Mouse (Mus musculus) thymus, adult 18-20 months (tissue): ENCODE data around the gene Pnrc2.
A peak's percentile ranks its signal among the peaks of the same experiment; 100 is the strongest.

ENCODE experiments used
- DNase-seq, 2 experiments: peaks; one replicate each; pipeline ENCODE4 v3.0.0; 2022; ENCODE audit warnings: mixed read lengths in 2 of 2

Pnrc2 gene

DNA sequence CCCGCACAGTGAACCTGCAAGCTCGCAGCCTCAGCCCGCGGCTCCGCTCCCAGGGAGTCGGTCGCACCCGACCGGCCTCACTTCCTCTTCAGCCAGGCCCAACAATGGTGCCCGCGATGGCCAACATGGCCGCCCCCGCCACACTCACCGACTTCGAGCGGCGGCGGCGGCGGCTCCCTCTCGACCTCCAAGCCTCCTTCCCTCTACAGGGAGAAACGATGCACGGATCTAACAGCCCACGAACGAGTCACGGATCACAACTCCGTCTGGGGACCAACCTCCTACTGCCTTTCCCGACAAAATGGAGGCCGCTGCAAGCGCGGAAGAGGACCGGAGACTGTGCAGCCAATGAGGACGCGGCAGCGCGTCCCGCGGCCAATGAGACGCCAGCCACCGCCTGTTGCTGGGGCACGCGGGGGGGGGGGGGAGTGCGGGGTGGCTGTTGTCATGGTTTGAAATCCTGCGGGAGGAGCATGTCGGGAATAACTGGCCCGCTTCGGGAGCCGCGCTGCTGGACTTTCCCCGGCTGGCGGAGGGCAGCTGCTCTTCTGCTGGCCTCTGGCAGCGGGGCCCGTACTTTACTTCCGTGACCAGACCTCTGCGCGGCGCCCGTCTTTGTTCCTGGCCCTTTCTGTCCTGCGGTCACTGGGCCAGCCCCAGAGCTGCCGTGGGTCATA is at the start of gene Pnrc2:
Gene Pnrc2 (minus strand): TSS at position 325 of the 677 bp plus-strand sequence.
- DNase-seq: peak; percentile 82 to 86

DNA sequence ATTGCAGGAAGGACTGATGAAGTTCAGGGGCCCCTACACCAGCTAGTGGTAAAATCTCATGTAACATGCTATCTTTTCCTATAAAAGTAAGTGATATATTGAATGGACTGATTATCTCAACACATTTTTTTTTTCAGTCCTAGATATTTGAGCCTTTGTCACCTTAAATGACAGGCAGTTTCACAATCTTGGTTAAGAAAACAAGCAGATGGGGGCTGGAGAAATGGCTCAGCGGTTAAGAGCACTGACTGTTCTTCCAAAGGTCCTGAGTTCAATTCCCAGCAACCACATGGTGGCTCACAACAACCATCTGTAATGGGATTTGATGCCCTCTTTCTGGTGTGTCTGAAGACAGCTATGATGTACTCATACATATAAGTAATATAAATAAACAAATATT is 48.5 kb upstream of the Pnrc2 start:
- no peak for DNase-seq

DNA sequence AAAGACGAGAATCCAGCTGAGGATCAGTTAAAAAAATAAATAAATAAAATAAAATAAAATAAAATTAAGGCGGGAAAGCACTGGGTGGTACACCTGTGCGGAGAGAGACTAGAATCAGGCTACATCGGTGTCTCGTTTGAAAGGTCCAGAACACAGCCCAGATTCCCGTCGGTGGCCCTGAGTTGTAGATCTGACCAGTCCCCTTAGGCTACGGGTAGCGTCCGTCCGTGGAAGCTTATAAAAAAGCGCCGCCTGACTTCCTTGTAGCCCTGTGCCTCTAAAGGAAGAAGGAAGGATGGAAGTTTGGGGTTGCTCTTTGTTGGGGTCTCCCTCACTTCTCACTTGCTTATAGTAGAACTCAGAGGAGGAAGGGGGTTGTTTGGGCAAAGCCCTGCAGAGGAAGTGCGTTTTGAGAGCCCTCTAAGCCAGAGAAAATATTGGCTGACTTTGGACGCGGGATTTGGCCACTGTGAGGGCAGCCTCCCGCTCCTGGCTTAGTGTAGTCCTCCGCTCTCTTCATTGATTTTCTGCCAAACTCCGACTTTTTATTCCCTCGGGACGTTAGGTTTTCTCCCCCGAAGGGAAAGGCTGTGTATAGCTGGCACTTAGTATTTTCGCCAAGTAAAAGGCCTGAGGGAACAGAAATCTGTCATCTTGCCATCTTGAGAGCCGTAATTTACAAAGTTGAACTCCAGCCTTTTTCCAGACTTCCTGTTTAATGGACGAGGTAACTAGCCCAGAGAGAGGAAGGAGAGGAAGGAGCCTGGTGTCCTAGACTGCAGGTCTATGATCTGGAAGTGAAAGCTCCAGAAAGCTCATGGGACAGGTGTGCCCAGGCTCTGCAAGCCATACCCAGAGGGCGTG is 47.8 kb upstream of the Pnrc2 start:
- DNase-seq: no peak

DNA sequence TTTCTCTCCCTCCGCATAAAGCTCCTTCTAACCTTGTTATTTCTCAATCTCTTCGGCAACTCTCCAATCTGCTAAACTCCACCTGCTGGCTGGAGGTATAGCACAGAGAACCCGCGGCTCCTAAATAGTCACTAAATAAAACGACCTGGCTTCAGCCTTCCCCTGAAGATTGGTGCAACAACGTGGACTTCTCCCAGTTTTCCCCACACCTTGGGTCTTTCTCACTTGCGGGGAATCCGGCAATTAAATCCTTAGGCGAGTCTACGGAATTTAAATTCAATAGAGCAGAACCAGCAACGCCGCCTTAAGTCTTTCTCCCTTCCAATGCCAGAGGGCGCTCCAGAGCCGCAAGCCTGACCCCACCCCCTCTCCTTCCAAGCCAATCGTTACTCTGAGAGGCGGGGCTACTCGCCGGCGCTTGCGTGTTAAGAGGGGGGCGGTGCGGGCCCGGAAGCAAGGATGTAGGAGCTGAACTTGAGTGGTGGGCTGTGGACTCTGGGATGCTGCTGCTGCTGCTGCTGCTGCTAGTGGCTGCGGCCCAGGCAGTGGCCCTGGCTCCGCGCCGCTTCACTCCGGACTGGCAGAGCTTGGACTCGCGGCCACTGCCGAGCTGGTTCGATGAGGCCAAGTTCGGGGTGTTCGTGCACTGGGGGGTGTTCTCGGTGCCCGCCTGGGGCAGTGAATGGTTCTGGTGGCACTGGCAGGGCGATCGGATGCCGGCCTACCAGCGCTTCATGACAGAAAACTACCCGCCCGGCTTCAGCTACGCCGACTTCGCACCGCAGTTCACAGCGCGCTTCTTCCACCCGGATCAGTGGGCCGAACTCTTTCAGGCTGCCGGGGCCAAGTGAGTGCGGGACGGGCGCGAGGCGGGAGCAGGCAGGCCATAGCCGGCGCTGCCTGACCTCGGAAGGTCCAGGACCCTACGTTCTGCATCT is 46.9 kb upstream of the Pnrc2 start, which contains the start of gene Fuca1:
Gene Fuca1 (plus strand): TSS at position 432 of the 938 bp plus-strand sequence.
- peak; percentile 92 to 95 for DNase-seq

DNA sequence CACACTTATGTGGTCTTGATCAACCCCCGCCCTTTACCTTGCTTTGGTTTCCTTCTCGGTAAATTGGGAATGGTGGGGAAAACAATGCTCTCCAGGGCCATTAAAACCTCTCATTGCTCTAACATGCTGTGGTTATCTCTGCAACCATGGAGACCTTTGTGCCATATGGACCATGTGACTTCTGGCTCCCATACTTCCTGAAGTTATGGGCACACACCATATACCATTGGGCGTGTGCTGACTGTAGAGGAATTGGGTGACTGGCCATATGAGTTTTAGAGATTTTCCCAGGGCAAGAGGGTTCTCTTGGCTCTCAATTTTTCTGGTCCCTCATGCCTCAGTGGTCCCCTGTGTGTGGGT is 45.6 kb upstream of the Pnrc2 start:
- DNase-seq: no peak

DNA sequence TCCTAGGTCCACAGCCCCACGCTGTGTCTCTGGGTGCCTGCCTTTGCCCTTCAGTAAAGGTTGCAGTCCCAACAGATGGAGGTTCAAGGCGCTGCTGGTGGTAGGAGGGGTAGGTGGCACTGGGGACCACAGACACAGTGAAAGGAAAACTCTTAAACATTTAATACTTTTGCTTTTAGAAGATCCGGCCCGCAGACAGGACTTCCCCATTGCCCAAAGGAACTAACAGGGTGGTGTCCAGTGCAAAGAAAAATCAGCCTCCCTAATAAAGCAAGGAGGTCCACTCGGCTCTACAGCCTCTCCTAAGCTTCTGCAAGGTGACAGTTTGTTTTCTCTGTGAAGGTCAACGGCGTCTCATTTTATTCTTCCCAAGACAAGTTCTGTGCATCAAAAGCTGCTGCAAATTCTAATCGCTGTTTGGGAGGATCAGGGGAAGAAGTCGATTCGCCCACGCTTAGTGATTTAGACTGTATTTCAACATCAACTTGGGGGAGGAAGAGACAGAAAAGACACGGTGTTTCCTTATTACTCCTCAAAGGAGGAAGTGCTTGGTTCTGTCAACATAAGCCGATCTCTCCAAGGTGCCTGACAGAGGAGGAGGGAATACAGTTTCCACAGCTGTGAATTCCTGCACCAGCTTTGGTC is 45.1 kb upstream of the Pnrc2 start:
- no peak for DNase-seq

DNA sequence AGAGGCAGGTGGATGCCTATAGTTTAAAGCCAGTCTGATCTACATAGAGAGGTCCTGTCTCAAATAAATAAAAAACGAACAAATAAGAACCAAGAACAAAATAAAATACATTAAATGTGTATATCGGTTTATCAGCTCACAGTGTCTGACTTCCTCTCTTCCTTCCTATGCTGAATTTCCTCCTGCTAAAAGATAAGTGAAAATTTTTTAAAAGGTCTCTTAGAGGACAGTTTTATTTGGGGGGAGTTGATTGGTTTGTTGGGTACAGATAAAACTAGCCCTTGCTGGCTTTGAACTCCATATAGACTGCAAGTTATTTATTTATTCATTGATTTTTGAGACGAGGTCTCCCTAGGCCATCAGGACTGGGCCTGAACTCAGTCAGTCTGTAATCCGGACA is 39.8 kb upstream of the Pnrc2 start:
- DNase-seq: no peak

DNA sequence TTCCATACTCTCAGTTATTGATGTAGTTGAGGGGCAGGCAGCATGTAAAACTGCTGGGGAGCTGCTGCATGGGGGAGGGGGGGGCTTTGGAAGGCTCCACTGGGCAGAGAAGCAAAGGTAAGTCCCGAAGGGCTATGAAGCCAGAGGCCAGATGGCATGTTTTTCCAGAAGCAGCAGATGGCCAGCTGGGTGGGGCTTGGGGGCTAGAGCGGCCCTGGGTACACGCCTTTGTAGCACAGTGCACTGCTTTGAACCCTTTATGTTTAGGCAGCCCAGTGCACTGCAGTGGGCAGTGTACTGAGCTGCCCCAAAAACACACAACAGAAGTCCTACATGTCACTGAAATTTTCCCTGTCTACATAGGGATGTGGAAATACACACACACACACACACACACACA is 39.2 kb upstream of the Pnrc2 start:
- no peak for DNase-seq

DNA sequence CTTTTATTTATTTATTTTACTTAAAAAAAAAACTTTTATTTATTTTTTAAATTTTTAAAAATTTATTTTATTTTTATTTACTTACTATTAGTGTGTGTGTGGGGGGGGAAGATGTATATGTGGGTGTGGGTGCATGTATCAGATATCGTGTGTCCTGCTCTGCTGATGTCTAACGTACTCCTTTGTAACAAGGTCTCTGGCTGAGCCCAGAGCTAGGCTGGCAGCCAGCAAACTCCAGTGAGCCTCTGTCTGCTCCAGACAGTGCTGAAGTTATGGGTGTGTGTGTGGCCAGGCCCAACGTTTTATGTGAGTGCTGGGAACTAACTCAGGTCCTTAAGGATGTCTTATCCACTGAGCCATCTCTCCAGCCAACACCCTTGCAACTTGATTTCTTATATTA is 38.5 kb upstream of the Pnrc2 start:
- no peak for DNase-seq

DNA sequence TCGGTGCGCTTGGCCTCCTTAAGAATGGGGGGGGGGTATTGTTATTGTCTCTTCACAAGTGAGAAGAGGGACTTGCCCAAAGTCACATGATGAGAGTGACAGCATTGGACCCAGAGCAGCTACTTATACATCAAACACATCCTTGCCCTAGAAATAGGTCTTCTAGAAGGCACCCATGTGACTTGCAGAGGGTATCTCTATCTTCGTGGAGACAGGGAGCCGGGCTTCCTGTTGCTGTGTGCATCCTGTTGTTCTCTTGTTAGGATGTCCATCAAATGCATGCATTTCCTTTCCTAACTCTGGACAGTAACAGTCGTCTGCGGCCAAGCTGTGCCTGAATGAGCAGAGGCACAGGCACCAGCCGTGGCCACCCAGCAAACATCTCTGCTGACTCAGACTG is 37.9 kb upstream of the Pnrc2 start:
- DNase-seq: no peak

DNA sequence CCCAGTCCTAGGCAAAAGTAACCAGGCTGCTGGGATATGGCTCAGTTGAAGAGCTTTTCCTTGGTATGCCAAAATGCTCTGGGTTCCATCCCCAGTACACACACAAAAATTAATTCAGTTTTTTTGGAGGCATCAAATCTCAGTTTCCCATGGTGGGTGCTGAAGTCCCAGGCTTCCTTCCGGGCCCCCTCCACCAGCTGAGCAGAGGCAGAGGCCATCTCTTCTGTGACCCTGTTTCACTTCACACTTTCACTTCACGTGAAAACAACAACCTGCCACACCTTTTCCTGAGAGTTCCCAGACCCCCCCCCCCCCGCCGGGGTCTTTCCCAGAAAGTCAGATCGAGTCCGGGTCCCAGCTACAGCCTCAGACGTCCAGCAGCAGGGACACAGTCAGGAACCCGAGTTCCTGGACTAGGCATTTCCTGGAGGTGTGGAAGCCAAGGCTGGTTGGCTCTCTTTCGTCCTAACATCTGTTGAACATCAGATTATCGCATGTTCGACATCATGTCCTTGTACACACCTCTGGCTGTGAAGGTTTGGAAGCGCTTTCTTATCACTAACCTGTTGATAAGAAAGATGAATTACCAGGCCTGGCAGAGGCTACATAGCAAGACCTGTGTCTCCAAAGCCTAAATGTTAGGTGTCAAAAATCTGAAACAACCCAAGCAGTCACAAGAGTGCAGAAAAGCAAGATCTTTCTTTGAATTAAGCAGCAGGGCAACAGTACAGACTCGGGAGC is 35.8 kb upstream of the Pnrc2 start:
- DNase-seq: no peak

DNA sequence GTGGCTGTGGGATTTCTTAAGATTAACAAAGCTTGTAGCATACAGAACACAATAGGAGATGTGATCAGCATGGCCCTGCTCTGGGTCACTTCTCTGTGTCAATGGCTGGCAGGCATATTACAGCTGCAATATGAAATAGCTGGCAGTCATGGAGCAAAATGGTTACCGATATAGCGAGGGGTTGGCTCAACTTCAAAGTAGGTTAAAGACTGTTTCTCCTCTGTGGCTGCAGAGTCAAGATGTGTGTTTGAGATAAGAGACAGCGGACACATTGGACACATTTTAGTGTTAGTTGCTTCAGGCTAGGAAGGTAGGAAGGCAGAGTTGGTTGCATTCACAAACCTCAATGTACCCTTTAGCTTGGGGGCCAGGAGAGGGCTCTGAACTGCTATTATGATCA is 33.0 kb upstream of the Pnrc2 start:
- no peak for DNase-seq

DNA sequence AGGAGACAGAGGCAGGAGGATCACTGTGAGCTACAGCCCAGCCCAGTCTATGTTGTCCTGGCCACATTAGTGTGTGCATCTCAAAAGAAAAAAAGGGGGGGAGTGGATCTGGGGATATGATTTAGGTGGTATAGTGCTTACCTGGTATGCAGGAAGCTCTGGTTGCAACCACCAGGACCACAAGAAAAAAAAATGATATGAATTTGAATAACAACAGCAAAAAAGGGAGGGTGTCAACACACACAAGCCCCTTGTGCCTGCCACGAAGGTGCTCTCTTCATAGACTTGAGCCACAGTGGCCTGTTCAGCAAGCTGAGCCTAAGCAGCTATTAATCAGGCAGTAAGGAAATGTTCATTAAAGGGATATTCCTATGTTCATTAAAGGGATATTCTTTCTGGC is 31.2 kb upstream of the Pnrc2 start:
- no peak for DNase-seq

DNA sequence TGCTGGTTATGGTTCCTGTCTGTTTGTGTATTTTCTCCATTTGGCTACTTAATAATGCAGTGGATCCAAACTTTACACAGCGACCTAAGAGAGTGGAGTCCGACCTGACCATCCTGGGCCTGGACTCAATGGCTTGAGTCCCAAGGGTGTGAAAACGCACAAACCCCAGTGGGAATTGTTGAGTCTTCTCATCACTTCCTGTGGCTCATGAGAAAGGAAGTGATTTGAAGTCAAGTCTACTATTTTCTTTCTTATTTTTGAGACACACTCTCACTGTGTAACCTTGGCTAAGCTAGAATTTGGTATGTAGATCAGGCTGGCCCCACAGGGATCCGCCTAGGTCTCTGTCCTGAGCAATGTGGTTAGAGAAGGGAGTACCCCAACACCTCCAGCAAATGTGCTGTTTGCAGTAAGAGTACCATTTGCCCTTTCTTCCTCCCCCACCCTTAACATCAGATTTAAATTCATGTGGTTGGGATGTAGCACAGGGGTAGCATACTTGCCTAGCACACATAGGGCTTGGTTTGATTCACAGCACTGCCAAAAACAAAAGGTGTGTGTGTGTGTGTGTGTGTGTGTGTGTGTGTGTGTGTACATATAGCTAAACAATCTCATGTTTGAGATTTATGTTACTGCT is 29.1 kb upstream of the Pnrc2 start:
- no peak for DNase-seq

DNA sequence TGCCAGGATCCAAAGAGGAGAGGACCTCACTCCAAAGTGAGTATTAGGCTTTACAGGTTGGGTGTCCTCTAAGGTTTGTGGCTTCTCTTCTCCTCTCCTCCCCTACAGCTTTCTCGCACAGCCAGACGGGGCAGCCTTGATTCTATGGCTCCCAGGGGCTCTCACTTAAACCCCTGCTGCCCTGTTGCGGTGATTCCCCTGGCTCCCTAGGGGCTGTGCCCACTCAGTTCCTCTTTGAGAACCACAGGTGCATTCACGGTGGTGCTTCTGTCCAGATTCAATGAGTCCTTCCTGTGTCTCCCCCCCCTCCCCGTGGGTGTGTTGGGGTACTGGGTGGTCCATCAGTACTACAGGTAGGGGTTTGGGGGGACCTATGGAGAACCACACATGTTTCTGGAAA is 26.4 kb upstream of the Pnrc2 start:
- no peak for DNase-seq

DNA sequence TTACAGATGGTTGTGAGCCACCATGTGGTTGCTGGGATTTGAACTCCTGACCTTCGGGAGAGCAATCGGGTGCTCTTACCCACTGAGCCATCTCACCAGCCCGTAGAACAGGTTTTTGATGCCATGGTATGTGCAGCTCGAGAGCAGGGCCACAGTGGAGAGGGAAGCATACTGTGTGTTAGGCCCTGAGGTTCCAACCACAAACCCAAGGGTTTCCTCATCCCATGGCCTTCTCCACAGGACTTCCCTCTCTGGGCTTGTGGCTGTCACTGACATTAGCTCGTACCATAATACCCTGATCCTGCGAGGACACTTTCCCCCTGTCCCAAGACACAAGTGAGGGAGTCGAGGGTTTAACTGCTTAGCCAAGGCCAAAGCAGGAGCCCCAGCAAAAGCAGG is 25.4 kb upstream of the Pnrc2 start:
- no peak for DNase-seq

DNA sequence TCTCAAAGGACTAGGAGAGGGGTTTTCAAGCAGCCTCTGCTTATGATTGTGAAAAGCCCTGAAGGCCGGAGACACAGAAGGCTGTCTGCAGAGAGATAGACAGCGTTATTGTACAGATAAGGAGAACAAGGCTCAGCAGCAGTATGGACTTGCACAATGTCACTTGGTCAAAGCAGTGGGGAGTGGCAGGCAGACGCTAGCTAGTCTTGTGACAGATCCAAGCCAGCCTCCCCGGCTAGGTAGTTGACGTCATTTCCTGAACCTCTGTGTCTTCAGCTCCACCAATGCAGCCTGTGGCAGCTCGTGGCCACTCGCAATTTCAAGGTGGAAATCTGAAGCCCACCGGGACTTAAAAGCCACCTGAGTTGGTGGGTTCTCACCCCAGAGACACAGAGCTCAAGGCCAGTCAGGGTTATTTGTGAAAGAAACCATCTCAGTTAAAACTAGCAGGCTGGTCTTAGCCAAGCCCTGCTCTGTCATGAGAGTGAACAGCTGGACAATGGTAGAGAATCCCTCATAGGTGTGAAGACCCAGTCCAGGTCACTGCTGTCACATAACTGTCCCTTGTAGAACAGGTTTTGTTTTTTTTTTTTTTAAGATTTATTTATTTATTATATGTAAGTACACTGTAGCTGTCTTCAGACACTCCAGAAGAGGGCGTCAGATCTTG is 24.9 kb upstream of the Pnrc2 start:
- peak; percentile 50 to 70 for DNase-seq

DNA sequence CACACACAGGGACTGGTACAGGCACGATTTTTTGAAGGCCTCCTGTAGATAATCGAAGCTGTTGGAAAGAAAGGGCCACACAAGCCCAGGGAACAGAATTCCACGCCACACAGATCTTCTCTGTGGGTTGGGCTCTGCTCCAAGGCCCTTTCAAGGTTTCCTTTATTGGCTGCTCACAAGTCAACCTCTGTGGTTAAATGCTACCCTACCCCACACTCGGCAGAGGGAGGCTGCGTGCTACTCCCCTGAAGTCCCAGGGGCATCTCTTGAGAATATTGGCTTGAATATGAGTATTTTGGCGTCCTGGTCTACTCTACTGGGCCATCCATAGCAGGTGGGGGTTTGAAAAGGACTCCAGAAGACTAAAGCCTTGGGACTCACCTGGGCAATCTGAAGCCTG is 22.5 kb upstream of the Pnrc2 start:
- DNase-seq: no peak

DNA sequence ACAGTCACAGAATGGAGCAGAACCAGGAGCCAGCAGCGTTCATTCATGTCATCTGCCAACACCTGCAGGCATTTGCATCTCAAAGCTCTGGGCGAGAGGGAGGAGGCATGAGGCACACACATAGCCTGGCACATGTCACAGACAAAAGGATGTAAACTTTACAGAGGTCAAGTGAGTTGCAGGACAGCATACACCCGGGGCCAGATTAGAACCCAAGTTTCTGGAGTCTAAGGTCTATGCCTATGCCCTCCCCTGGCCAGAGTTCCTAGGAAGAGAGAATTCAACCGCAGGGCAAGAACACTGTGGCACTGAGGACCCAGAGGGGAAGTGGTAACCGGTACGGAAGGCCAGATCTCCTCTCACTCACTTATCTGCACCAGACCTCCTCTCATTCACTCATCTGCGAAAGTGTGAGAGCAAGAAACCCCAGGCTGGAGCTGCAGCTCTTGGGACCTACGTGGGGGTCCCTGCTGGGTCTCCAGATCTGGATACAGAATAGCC is 21.5 kb upstream of the Pnrc2 start, which contains the start of gene Cnr2:
Gene Cnr2 (plus strand): TSS at position 324 of the 501 bp plus-strand sequence.
- no peak for DNase-seq

DNA sequence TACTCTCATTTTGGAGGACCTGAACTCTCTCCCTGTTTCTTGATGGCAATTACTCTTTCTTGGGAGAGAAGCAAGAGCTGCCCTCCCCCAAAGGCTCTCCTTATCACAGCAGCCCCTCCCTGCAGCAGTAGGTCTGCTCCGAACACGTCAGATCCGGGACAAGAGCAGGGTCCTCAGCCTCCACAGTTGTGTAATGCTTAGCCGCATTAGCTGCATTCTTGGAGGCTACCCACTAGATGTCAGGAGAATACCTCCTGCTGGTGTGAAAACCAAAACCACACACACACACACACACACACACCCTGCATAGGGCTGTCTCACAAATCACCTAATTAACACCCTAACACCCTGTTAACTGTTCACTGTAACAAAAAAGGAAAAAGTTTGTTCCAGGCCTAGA is 19.2 kb upstream of the Pnrc2 start:
- no peak for DNase-seq

DNA sequence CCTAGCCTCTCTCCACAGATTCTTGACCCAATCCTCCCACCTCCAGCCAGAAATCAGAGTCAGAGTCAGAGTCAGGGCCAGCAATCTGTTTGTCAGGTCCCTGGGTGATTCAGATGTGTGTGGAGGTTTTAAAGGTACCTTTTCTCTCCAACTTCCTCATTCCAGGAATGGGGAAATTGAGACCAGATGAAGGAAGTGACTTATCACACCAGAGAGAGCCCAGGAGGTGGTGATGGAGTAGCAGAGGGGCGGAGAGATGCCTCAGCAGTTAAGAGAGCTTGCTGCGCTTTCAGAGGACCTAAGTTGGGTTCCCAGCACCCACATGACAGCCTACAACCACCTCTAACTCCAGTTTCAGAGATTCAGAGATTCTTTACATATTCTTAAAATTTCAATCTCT is 17.9 kb upstream of the Pnrc2 start:
- no peak for DNase-seq
